Mouse (Mus musculus) embryonic fibroblast, embryonic 13.5 days (primary cell): ENCODE data around the gene Kif1b. TPM values are rescaled to one million over a fixed set of nuclear protein-coding genes. Genes with fewer than 3 reads are reported as not detected.

Experiments used
- H3K27ac ChIP-seq: 2 replicates; pipeline ENCODE4 v1.5.1; 2012; ENCODE audit warnings: low read length, control low read depth, inconsistent platforms; ENCODE audit not compliant: insufficient read depth
- H3K4me1 ChIP-seq: 2 replicates; pipeline ENCODE4 v1.6.1; 2011; ENCODE audit warnings: low read length; ENCODE audit not compliant: control insufficient read depth, insufficient read depth
- H3K4me3 ChIP-seq: 2 replicates; pipeline ENCODE4 v1.5.1; 2011; ENCODE audit warnings: mild to moderate bottlenecking, control low read depth, low read length; ENCODE audit not compliant: insufficient read depth
- CTCF ChIP-seq: IDR thresholded peaks from 2 replicates; pipeline ENCODE4 v1.5.1; 2011; ENCODE audit warnings: mild to moderate bottlenecking, control low read depth, low read length, moderate library complexity, borderline replicate concordance; ENCODE audit not compliant: insufficient read depth
- POLR2A ChIP-seq: IDR thresholded peaks from 2 replicates; pipeline ENCODE4 v1.6.1; 2011; ENCODE audit warnings: low read depth, mild to moderate bottlenecking, control low read depth, low read length, moderate library complexity
- polyA plus RNA-seq: library from polyadenylated mRNA; stranded (reverse); fragments of >200 nt; gene quantifications from 2 replicates; pipeline ENCODE4 v1.2.4, GENCODE M21; 2011; ENCODE audit warnings: low read depth; ENCODE audit not compliant: missing spikeins, insufficient read length

Gene Kif1b
- polyA plus RNA-seq, 1 experiment: 79.8 TPM

DNA sequence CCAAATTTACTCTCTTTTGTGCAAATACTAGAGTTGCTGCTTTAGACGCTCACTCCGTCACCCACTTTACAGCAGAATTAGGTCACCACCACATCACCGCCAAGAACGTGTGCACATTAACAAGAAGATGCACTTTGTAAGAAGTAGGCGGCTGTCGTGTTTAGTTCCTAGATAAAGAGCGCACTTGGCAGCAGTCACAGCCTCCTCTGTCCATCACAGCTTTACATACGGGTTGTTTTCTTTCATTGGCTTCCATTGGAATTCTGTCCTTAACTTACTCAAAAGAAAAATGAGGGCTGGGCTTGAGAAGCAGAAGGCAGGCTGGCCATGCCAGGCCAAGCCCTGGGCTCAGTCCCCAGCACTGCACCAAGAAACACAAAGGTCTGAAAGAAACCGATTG, 11.6 kb upstream of the Kif1b start:
- H3K4me3 ChIP-seq: no peak overlapping the region
- no peak overlapping the region for H3K27ac ChIP-seq
- H3K4me1 ChIP-seq: no peaks in the 10 kb centered on the region
- no peak for TF ChIP-seq CTCF
- TF ChIP-seq POLR2A: no peak

DNA sequence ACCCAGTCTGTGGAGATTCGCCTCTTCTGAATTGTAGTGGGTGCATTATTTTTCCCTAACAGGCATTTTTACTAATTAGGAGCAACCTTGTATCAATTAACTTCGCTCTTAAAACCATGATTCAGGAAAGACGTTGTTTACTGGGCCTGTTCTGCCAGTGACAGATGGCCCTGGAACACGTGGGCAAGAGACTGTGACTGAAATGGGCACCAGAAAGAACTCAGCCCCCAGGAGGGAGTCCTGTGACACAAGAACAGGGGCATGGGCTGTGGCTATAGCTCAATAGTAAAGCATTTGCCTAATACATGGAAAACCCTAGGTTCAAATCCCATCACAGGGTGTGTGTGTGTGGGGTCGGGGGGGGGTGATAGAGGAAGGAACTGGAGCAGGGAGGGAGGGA, 9.9 kb upstream of the Kif1b start:
- Histone ChIP-seq H3K4me1 (no peaks in the 10 kb centered on the region), H3K4me3 (no peak overlapping the region), H3K27ac (no peak overlapping the region)
- TF ChIP-seq CTCF: no peak
- no peak for TF ChIP-seq POLR2A

DNA sequence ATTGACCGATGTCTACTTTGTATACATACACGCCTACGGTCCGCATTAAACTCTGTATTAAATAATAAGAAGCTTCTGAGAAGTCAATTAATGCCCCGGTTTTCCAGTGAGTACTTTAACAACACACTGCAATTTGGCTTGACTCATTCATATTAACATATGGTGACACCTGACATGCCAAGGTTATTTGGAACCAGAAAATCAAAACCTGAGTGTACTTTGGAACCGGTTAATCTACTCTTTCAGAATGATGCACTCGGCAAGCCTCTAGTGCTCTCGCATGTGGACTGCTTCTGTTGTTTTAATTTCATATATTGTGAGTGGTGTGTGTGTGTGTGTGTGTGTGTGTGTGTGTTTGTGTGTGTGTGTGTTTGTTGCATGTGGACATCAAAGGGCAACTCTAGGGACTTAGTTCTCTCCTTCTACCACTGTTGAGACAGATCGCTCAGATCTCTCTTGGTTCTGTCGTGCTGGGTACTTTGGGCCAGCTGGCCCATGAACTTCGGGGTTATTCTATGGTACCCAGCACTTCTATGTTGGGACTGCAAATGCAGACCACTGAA, 6.9 kb upstream of the Kif1b start:
- H3K4me3 ChIP-seq: no peak overlapping the region
- TF ChIP-seq POLR2A (no peak), CTCF (no peak)

DNA sequence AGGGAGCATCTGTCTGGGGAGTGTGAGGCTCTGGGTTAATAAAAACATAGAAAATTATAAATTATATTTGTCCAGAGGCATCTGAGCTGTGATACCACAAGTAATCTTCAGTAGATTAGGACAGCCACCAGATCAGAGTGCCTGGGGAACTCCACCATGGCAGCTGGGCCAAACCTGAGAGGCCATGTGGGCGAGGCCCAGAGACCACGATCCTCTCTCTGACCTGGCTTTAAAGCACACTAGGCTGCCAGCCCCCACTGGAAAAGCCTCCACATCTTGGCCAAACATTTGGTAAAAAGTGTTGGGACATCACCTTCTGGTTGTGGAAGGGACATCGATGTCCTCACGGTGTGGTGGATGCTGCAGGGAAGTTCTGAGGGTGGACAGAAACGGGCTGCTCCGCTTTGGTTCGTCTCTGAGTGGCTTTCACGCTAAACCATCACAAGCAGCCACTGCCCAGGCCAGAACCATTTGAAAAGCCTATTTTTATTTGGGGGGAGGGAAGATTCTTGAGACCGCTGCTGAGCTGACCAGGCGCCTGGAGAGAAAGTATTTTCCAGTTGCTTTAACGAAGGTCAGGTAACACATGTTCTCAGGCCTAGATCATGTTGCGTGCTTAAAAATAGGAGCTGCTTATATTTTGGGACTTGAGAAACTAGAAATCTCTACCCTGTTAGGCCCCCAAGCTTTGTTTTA, 6.2 kb upstream of the Kif1b start:
- TF ChIP-seq CTCF (no peak), POLR2A (no peak)
- Histone ChIP-seq H3K4me1 (peaks cover 1% of the 10 kb centered on the region; the same call in 1 of the 2 replicates), H3K27ac (no peak overlapping the region), H3K4me3 (no peak overlapping the region)

More for the DNA sequence above, 6.9 kb upstream of the Kif1b start:
- H3K27ac ChIP-seq: no peak overlapping the region
- H3K4me1 ChIP-seq: no peaks in the 10 kb centered on the region

DNA sequence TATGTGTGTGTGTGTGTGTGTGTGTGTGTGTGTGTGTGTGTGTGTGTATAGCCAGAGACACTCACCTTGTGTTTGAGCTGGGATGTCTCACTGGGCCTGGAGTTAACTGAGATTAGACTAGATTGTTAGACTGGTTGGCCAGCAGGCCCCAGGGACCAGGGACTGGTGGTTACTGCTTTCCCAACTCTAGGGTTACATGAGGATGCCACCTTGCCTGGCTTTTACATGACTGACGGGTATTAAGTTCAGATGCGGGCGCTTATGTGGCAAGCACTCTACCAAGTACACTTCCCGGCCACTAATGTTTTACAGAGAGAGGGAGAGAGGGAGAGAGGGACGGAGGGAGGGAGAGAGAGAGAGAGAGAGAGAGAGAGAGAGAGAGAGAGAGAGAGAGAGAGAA, 4.5 kb upstream of the Kif1b start:
- TF ChIP-seq CTCF (no peak), POLR2A (no peak)
- Histone ChIP-seq H3K4me3 (no peak overlapping the region), H3K4me1 (peaks cover 2% of the 10 kb centered on the region; the same call in 1 of the 2 replicates), H3K27ac (no peak overlapping the region)

DNA sequence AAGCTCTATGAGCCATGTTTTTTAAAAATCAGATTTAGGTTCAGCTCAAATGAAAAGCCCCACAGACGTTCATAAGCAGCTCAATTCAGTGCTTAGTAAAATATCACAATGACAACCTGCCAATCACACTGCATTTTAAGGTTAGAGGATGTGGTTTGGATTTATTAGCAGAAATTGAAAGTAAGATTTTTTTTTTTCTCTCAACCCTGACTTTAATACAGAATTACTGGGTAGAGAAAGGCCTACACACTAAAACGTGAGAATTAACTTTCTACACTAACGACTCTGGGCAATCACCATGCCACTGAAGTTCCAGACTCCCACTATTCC, 963 bp upstream of the Kif1b start:
- H3K27ac ChIP-seq: peak overlapping the region; percentile 89; the same call in 1 of the 2 replicates
- TF ChIP-seq POLR2A (no peak), CTCF (no peak)
- peak overlapping the region; percentile 61 for H3K4me3 ChIP-seq
- H3K4me1 ChIP-seq: peaks cover 2% of the 10 kb centered on the region; the same call in 1 of the 2 replicates

DNA sequence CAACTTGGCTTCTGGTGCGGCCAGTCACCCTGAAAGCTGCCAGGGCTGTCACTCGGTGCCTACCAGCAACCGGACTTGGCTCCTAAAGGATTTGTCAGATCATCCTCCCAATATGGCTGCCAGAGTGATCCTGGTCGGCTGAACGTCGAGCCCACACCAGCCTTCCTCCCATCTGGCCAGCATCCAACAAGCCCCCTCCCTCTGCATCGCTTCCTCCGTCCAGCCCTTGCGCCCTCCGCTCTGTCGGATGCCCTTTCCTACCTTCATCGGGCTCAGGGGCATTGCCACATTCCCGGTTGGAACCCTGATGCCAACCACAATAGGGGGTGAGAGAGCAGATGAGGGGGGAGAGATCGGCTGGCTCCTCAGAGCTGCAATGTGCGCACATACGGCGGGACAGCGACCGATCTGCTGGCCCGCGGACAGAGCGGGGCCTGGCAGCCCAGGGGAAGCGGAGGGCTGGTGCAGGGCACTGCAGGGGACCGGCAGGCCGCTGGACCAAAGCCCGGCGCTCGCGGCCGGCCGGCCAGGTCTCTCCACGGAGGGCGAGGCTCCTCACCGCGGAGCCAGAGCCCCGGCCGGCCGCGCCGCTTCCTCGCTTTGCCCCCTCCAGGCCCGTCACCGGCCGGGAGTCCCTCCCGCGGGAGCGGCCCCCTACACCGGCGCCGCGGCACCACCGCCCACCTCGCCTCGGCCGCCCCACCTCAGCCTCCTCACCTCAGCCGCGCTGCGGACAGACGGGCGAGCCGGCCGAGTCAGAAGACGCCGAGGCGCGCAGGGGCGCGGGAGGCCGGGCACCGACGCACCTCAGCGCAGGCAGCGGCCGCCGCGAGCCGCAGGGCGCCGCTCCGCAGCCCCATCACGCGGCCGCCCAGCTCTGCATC, 539 bp downstream of the Kif1b start:
- TF ChIP-seq CTCF (no peak), POLR2A (no peak; the same call in 1 of the 2 replicates)
- Histone ChIP-seq H3K27ac (peak overlapping the region; percentile 76), H3K4me1 (peaks cover 2% of the 10 kb centered on the region; the same call in 1 of the 2 replicates), H3K4me3 (peak overlapping the region; percentile 85)

DNA sequence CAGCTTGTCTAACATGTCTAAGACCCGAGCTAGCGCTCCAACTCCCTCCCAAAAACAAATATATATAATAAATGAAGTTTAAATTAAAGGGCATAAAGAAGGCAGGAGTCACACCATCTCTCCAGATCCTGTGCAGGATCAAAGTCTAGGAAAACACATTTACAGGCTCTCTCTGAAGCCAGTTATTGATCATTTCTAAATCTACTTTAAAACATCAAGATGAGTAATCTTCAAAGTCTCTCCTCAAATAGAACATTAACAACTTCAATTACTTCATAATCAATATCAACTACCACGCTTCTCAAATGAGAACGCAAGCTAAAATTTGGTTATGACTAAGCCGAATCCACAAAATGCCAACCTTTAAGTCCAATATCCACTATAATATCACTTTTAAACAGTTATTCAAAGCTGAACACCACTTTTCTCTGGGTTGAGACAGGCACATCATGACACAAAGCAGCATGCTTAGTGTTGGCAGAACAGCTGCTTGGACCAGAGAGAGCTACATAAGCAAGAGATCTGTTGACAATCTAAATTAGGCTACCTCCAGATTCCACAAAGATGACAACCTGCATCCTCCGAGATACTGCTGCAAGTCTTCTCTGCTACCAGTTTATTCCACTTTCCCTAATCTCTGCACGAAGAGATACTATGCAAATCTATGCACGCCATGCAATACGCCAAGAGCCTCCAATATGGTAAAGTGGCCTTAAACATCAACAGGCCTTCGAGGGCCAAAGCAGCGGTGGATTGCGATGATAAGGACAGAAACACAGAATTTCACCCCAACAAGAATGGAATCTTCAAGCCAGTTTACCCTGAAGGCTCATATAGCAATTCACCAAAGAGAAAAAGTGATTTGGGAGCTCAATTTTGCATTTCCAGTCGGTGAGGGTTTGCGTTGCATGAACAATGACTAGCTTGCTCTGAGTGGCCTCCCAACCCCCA, 1.5 kb downstream of the Kif1b start:
- peaks cover 2% of the 10 kb centered on the region; the same call in 1 of the 2 replicates for H3K4me1 ChIP-seq
- H3K27ac ChIP-seq: peak overlapping the region; percentile 7
- H3K4me3 ChIP-seq: peak overlapping the region; percentile 85
- no peak for TF ChIP-seq POLR2A
- TF ChIP-seq CTCF: no peak

DNA sequence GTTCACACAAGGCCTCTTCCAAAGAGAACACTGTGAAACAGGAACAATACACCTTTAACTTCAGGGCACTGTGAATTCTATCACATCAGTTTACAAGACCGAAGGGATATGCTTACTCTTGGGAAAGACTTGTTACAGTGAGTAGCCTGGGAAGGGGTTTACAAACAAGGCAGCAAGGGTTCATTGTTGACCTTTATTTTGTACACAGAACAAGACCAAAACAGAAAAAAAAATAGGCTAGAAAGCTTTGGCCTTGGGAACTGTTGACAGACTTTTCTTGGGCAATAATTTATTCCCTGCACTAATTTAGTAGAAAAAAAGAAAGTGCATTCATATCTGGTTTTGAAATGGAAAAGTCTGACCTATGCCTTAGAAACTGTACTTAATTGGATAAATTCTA, 3.0 kb downstream of the Kif1b start:
- H3K4me1 ChIP-seq: peaks cover 5% of the 10 kb centered on the region; the same call in 1 of the 2 replicates
- no peak overlapping the region for H3K27ac ChIP-seq
- no peak for TF ChIP-seq CTCF
- TF ChIP-seq POLR2A: no peak

More for the DNA sequence above, 3.0 kb downstream of the Kif1b start:
- no peak overlapping the region for H3K4me3 ChIP-seq
